Mouse (Mus musculus) kidney, adult 2 months (tissue): ENCODE measurements around the gene Spert. TPM values are rescaled to one million over a fixed set of nuclear protein-coding genes. Genes with fewer than 3 reads are reported as not detected.
A peak's percentile ranks its signal among the peaks of the same experiment; 100 is the strongest.

Experiments
- DNase-seq: peaks from one replicate; pipeline ENCODE4 v3.0.0; 2021
- H3K27ac ChIP-seq: fragments of 200-500 bp; 2 replicates; pipeline ENCODE4 v1.5.1; 2012; ENCODE audit warnings: low read depth, low read length, control low read depth, inconsistent platforms; ENCODE audit not compliant: insufficient read depth
- H3K27me3 ChIP-seq: fragments of 200-500 bp; replicated peaks from 2 replicates; pipeline ENCODE4 v1.6.1; 2012; ENCODE audit warnings: mild to moderate bottlenecking, moderate library complexity, low read length, inconsistent platforms; ENCODE audit not compliant: control insufficient read depth, insufficient read depth
- H3K36me3 ChIP-seq: fragments of 200-500 bp; 2 replicates; pipeline ENCODE4 v1.6.1; 2012; ENCODE audit warnings: mild to moderate bottlenecking, moderate library complexity, low read length, inconsistent platforms; ENCODE audit not compliant: control insufficient read depth, insufficient read depth
- H3K4me1 ChIP-seq: fragments of 200-500 bp; 2 replicates; pipeline ENCODE4 v1.6.1; 2011; ENCODE audit warnings: low read length; ENCODE audit not compliant: control insufficient read depth, insufficient read depth
- H3K4me3 ChIP-seq: fragments of 200-500 bp; 2 replicates; pipeline ENCODE4 v1.5.1; 2011; ENCODE audit warnings: mild to moderate bottlenecking, low read depth, low read length, control low read depth; ENCODE audit not compliant: insufficient read depth
- CTCF ChIP-seq: fragments of 200-500 bp; conservative IDR thresholded peaks from 2 replicates; pipeline ENCODE4 v1.5.1; 2011; ENCODE audit warnings: low read depth, mild to moderate bottlenecking, control low read depth, low read length, moderate library complexity, mixed read lengths; ENCODE audit not compliant: insufficient read depth, insufficient read length
- POLR2A ChIP-seq: fragments of 200-500 bp; IDR thresholded peaks from one replicate; pipeline ENCODE4 v1.6.1; 2011; ENCODE audit warnings: low read depth, low read length, control low read depth
- WGBS: fragments of 180-500 bp; shearing (Covaris S2); methylation state at CpG from one replicate; pipeline ENCODE4 v1.1.7; 2018; 5-methylcytosine and 5-hydroxymethylcytosine counted together
- polyA plus RNA-seq: library from polyadenylated mRNA; depleted of rRNA; stranded (reverse); fragments of >200 nt; gene quantifications from 2 replicates; pipeline ENCODE4 v1.2.3, GENCODE M21; 2012

Gene Spert
- polyA plus RNA-seq, 1 experiment = 0.27 TPM

DNA sequence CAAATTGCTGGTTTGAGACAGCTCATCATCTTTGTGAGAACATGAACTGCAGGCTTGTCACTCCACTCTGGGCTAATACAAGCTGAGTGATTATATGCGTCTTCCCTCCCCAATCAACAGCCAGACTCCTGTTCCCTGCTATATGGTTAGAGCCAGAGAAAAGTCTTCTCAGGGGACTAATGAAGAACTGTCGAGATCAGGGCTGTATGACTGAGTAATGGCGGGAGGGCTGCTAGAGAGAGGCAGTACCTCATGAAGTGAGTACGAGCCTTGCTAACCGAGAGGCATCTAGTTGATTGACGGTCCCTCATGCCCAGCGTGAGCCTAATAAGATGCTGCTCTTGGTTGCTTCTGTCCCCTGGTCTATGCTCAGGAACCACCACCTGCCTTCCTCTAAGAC, 30.1 kb upstream of the Spert start:
- no peak for DNase-seq
- no peaks in the 10 kb centered on the region for H3K4me1 ChIP-seq
- WGBS = 74% methylated on average over 7 of the region's 7 CpGs
- TF ChIP-seq POLR2A = no peak
- no peak for TF ChIP-seq CTCF
- H3K36me3 ChIP-seq = no peaks in the 10 kb centered on the region
- H3K27ac ChIP-seq = no peak overlapping the region
- no peaks in the 10 kb centered on the region for H3K27me3 ChIP-seq
- no peak overlapping the region for H3K4me3 ChIP-seq

DNA sequence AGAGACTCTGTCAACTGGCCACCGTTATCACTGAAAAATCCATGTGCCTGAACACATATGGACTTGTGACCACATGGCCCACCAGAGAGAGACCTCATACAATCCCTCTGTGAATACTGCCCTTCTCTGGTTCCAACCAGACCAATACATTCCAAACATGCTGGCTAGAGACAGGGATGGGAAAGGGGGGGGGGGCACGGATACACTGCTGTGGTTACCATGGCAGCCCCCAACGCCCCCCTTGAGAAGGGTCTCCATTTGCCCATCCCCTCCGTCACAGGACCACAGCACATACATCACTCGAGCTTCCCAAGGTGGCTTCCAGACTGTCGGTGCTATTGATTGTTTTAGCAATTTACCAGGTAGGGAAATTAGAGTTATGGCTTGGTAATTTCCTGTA, 23.5 kb upstream of the Spert start:
- no peaks in the 10 kb centered on the region for H3K36me3 ChIP-seq
- WGBS = 78% methylated on average over 6 of the region's 6 CpGs
- no peak overlapping the region for H3K27ac ChIP-seq
- H3K4me1 ChIP-seq = no peaks in the 10 kb centered on the region
- no peak for DNase-seq
- no peak overlapping the region for H3K4me3 ChIP-seq
- TF ChIP-seq POLR2A = no peak
- no peaks in the 10 kb centered on the region for H3K27me3 ChIP-seq

GRCm38 (mm10) chr14:75609176-75609575, 16.3 kb upstream of the Spert start:
- peak; percentile 75 for DNase-seq
- TF ChIP-seq CTCF (no peak), POLR2A (no peak)
- Histone ChIP-seq H3K4me1 (no peaks in the 10 kb centered on the region; the same call in 1 of the 2 replicates), H3K4me3 (no peak overlapping the region), H3K36me3 (no peaks in the 10 kb centered on the region), H3K27ac (peak overlapping the region; percentile 45; the same call in 1 of the 2 replicates), H3K27me3 (no peaks in the 10 kb centered on the region)
- WGBS = 66% methylated on average over 2 of the region's 2 CpGs

DNA sequence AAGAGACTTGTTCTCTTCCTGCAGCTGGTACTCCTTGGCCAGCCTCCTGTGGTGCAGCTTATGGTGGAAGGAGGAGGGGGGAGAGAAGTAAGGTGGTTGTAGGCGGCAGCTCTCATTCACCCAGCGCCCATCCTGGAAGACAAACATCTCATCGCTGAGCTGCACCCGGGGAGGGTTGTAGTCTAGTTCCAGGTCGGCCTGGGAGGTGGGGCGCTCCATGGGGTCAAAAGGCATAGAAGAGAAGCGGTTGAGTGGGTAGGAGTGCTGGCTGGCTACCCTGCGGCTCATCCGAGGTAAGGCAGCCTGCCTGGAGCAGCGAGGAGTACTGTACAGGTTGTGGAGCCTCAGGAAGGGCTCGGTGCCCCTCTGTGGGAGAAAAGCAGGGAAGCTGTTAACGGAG, 9.0 kb downstream of the Spert start:
- no peaks in the 10 kb centered on the region for H3K36me3 ChIP-seq
- 70% methylated on average over 12 of the region's 12 CpGs for WGBS
- TF ChIP-seq CTCF (no peak), POLR2A (no peak)

DNA sequence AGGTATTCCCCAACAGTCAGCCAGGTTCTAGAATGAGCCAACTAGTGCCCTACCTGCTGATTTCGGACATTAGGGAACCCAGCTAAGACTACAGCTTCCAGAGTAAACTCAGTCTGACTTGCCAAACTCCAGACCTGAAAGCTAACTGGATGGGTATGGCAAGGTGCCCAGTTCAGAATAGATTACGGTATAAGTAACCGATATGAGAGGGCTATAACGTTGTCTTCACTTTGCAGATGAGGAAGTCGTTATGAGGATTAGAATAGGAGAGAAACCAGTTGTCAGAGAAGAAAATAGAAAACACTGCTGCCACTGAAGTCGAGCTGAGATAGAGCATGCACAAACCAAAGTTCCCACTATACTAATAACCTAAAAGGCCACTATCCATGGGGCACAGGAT, 13.9 kb downstream of the Spert start:
- no peak overlapping the region for H3K27ac ChIP-seq
- H3K36me3 ChIP-seq = no peaks in the 10 kb centered on the region
- H3K4me3 ChIP-seq = no peak overlapping the region
- 74% methylated on average over 6 of the region's 6 CpGs for WGBS
- no peak for DNase-seq
- no peaks in the 10 kb centered on the region for H3K27me3 ChIP-seq
- no peaks in the 10 kb centered on the region for H3K4me1 ChIP-seq
- TF ChIP-seq POLR2A (no peak), CTCF (no peak)

More for the DNA sequence above, 9.0 kb downstream of the Spert start:
- no peaks in the 10 kb centered on the region for H3K27me3 ChIP-seq
- H3K4me3 ChIP-seq = no peak overlapping the region
- H3K4me1 ChIP-seq = no peaks in the 10 kb centered on the region
- DNase-seq = peak; percentile 4
- no peak overlapping the region for H3K27ac ChIP-seq

GRCm38 (mm10) chr14:75566303-75566702, 26.6 kb downstream of the Spert start:
- TF ChIP-seq CTCF (no peak), POLR2A (no peak)
- no peak overlapping the region for H3K27ac ChIP-seq
- no peaks in the 10 kb centered on the region for H3K4me1 ChIP-seq
- DNase-seq = no peak
- H3K36me3 ChIP-seq = no peaks in the 10 kb centered on the region
- no peak overlapping the region for H3K4me3 ChIP-seq
- WGBS = 83% methylated on average over 3 of the region's 3 CpGs
- no peaks in the 10 kb centered on the region for H3K27me3 ChIP-seq

DNA sequence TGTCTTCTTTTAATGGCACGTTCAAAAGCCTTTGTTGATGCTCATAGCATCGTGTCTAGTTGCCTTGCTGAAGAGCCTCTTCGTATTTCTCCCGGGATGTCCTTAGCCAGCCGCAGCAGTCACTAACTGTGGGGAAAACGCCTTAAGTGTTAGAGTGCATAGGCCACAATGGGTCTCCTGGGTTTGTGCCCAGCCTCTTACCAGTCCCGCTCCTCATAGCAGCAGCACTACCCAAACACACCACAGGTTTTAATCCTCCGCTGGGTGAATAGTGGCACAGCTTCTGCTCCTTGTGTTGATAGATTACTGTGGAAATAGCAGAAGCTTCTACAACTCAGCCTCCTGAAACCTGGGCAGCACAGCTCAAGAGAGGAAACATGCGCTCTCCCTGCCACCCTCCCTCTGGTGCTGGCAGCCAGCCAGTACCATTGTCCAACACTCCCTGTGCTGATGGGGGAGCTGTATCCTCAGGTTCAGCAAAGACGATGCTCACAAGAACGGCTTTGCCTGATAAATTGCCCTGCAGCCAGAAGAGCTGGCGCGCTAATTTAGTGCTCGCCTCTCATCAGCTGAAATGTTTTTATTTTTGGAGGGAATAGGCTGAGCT, 27.3 kb downstream of the Spert start:
- WGBS = 65% methylated on average over 14 of the region's 14 CpGs

More for the DNA sequence above, 27.3 kb downstream of the Spert start:
- Histone ChIP-seq H3K4me3 (no peak overlapping the region), H3K27me3 (no peaks in the 10 kb centered on the region), H3K27ac (no peak overlapping the region), H3K36me3 (no peaks in the 10 kb centered on the region), H3K4me1 (no peaks in the 10 kb centered on the region)
- TF ChIP-seq POLR2A = no peak
- TF ChIP-seq CTCF = no peak
- peak; percentile 68 for DNase-seq
